12 mouse cellular contexts compared by ENCODE assay signal in genomic region chr2:181080886-181081285, GRCm38 (mm10). TPM values are rescaled to one million over a fixed set of nuclear protein-coding genes. Genes with fewer than 3 reads are reported as not detected.
DNase-seq lines count a peak whose midpoint lies in the region; ATAC-seq lines count a peak whose summit lies in the region.
"Had no signal": no experiment of that assay in that cellular context is flagged by ENCODE, and none has a peak within 500 bp of the region (broad histone marks: within the 10 kb centered on the region; RNA-seq: fewer than 3 reads in every experiment).

No protein-coding gene starts in this region.

- intact Hi-C loops in left cerebral cortex, postnatal 4 days (cut with DNase I), result no loop called here

- H3K27me3 ChIP-seq in embryonic facial prominence, embryonic 14.5 days (replicated peaks; ENCODE audit: control insufficient read depth, insufficient read depth, low read length), result no peaks in the 10 kb centered on the region
- peaks cover 9% of the 10 kb centered on the region; the same call in 1 of the 2 replicates for H3K27me3 ChIP-seq in embryonic facial prominence, embryonic 10.5 days (replicated peaks; ENCODE audit: low read depth, poor library complexity, severe bottlenecking)
- H3K27me3 ChIP-seq in embryonic facial prominence, embryonic 15.5 days, result no peaks in the 10 kb centered on the region; the same call in 1 of the 2 replicates

- DNase-seq in embryonic facial prominence, embryonic 14.5 days (ENCODE audit: low spot score), result peak; percentile 23
- no peak for DNase-seq in embryonic facial prominence, embryonic 10.5 days (ENCODE audit: low spot score)
- peak; percentile 68 to 69 for DNase-seq in left cerebral cortex, adult 18-20 months (ENCODE audit: low spot score in 2 of 2)
- no peak for DNase-seq in left cerebral cortex, postnatal 4 days
- DNase-seq in right cerebral cortex, postnatal 25 days, result peak; percentile 54
- no peak for DNase-seq in layer of hippocampus, adult 9-11 months
- DNase-seq: cerebellum, adult 11-12 months; kidney, adult 11 months had no signal

- no peak overlapping the region for H3K4me3 ChIP-seq in embryonic facial prominence, embryonic 14.5 days (ENCODE audit: low read depth, low read length)
- no peak overlapping the region for H3K4me3 ChIP-seq in embryonic facial prominence, embryonic 10.5 days
- no peak overlapping the region for H3K4me3 ChIP-seq in embryonic facial prominence, embryonic 15.5 days (replicated peaks)
- H3K4me3 ChIP-seq: heart, embryonic 13.5 days had no signal

- H3K4me2 ChIP-seq in embryonic facial prominence, embryonic 14.5 days (ENCODE audit: low read depth, low read length), result no peak overlapping the region
- H3K4me2 ChIP-seq in embryonic facial prominence, embryonic 15.5 days (replicated peaks), result no peak overlapping the region
- H3K4me2 ChIP-seq: heart, embryonic 13.5 days had no signal

- WGBS in embryonic facial prominence, embryonic 14.5 days, result 59% methylated on average over 5 of the region's 5 CpGs
- 72% methylated on average over 5 of the region's 5 CpGs for WGBS in embryonic facial prominence, embryonic 10.5 days
- WGBS in embryonic facial prominence, embryonic 15.5 days, result 54% methylated on average over 5 of the region's 5 CpGs

- H3K9ac ChIP-seq in embryonic facial prominence, embryonic 14.5 days (ENCODE audit: low read depth, low read length), result no peak overlapping the region
- no peak overlapping the region for H3K9ac ChIP-seq in embryonic facial prominence, embryonic 15.5 days
- H3K9ac ChIP-seq: heart, embryonic 13.5 days had no signal

- no peak for ATAC-seq in embryonic facial prominence, embryonic 14.5 days (ENCODE audit: low read depth)
- 0 out of 2 replicates have a peak, but pooled peaks have one; percentile 35 for ATAC-seq in embryonic facial prominence, embryonic 15.5 days (ENCODE audit: insufficient number of reproducible peaks, low FRiP score, low TSS enrichment, low read depth)
- ATAC-seq in megakaryocyte, adult 5-6 weeks (ENCODE audit: poor library complexity, severe bottlenecking), result no peak

- no peak overlapping the region for H3K27ac ChIP-seq in embryonic facial prominence, embryonic 14.5 days (replicated peaks; ENCODE audit: low read depth, low read length)
- H3K27ac ChIP-seq in embryonic facial prominence, embryonic 10.5 days (replicated peaks), result no peak overlapping the region
- H3K27ac ChIP-seq in embryonic facial prominence, embryonic 15.5 days (replicated peaks), result no peak overlapping the region
- H3K27ac ChIP-seq: heart, embryonic 13.5 days had no signal

- no peaks in the 10 kb centered on the region for H3K9me3 ChIP-seq in embryonic facial prominence, embryonic 14.5 days (ENCODE audit: control insufficient read depth, low read length)
- H3K9me3 ChIP-seq in embryonic facial prominence, embryonic 10.5 days, result no peaks in the 10 kb centered on the region
- H3K9me3 ChIP-seq in embryonic facial prominence, embryonic 15.5 days (replicated peaks), result no peaks in the 10 kb centered on the region
- H3K9me3 ChIP-seq: heart, embryonic 13.5 days; megakaryocyte, embryonic 14.5 days had no signal

- H3K4me1 ChIP-seq in embryonic facial prominence, embryonic 14.5 days (ENCODE audit: control insufficient read depth, insufficient read depth, low read length), result no peaks in the 10 kb centered on the region
- H3K4me1 ChIP-seq in embryonic facial prominence, embryonic 10.5 days, result peaks cover 12% of the 10 kb centered on the region
- H3K4me1 ChIP-seq in embryonic facial prominence, embryonic 15.5 days, result peaks cover 4% of the 10 kb centered on the region; the same call in 1 of the 2 replicates
- H3K4me1 ChIP-seq: heart, embryonic 13.5 days had no signal

- H3K36me3 ChIP-seq in embryonic facial prominence, embryonic 14.5 days (ENCODE audit: control insufficient read depth, insufficient read depth, low read length), result no peaks in the 10 kb centered on the region
- H3K36me3 ChIP-seq in embryonic facial prominence, embryonic 10.5 days (replicated peaks), result no peaks in the 10 kb centered on the region
- no peaks in the 10 kb centered on the region for H3K36me3 ChIP-seq in embryonic facial prominence, embryonic 15.5 days
- H3K36me3 ChIP-seq: heart, embryonic 13.5 days had no signal

RNA-seq across cellular contexts. Expression of gene Chrna4, which starts 37.5 kb away (rescaled TPM):
- polyA plus RNA-seq in embryonic facial prominence, embryonic 14.5 days (2014; fragmentation: Nextera tagmentation; extraction: Ambion mirVana), result 3.6 and 5.8 TPM in 2 replicates
- polyA plus RNA-seq in embryonic facial prominence, embryonic 10.5 days (2016; fragmentation: Nextera tagmentation; extraction: Ambion mirVana), result 5.5 and 6.7 TPM in 2 replicates
- total RNA-seq in left cerebral cortex, adult 18-20 months (2021), result 10 to 100 TPM; 36.5 to 41.2 TPM
- total RNA-seq in left cerebral cortex, postnatal 4 days (2021), result 10 to 100 TPM; 26.8 to 33.5 TPM
- 3.4 and 3.5 TPM in 2 replicates for polyA plus RNA-seq in embryonic facial prominence, embryonic 15.5 days (2015; fragmentation: Nextera tagmentation; extraction: Ambion mirVana)
- total RNA-seq in megakaryocyte, adult 5-6 weeks (2015), result not detected in 2 replicates
- not detected in 2 replicates for total RNA-seq in megakaryocyte, adult 5-6 weeks (2017)

RNA-seq across cellular contexts. Expression of gene Kcnq2, which starts 54.2 kb away (rescaled TPM):
- 2.1 and 2.6 TPM in 2 replicates for polyA plus RNA-seq in embryonic facial prominence, embryonic 14.5 days (2014; fragmentation: Nextera tagmentation; extraction: Ambion mirVana)
- polyA plus RNA-seq in embryonic facial prominence, embryonic 10.5 days (2016; fragmentation: Nextera tagmentation; extraction: Ambion mirVana), result 1.8 and 1.9 TPM in 2 replicates
- 100 to 1,000 TPM; 264 to 274 TPM for total RNA-seq in left cerebral cortex, adult 18-20 months (2021)
- 100 to 1,000 TPM; 191 to 195 TPM for total RNA-seq in left cerebral cortex, postnatal 4 days (2021)
- polyA plus RNA-seq in embryonic facial prominence, embryonic 15.5 days (2015; fragmentation: Nextera tagmentation; extraction: Ambion mirVana), result 0.39 and 0.42 TPM in 2 replicates
- total RNA-seq in megakaryocyte, adult 5-6 weeks (2015), result not detected in 2 replicates
- total RNA-seq in megakaryocyte, adult 5-6 weeks (2017), result not detected in 2 replicates

Comparison
In these comparisons a context has a peak if more than half of its experiments do, and no peak if none do; other contexts are left out.
1. DNase-seq: peak in embryonic facial prominence, embryonic 14.5 days (single experiment), left cerebral cortex, adult 18-20 months (2 of 2) and right cerebral cortex, postnatal 25 days (single experiment); none in embryonic facial prominence, embryonic 10.5 days (single experiment), left cerebral cortex, postnatal 4 days (single experiment) and layer of hippocampus, adult 9-11 months (single experiment).
2. RNA of gene Chrna4, which starts 37.5 kb away (total RNA-seq): 36.5 to 41.2 TPM in left cerebral cortex, adult 18-20 months and 26.8 to 33.5 TPM in left cerebral cortex, postnatal 4 days; not detected in megakaryocyte, adult 5-6 weeks; every median in the first group is over 10 times any median in the second.
3. RNA of gene Kcnq2, which starts 54.2 kb away (total RNA-seq): 264 to 274 TPM in left cerebral cortex, adult 18-20 months and 191 to 195 TPM in left cerebral cortex, postnatal 4 days; not detected in megakaryocyte, adult 5-6 weeks; every median in the first group is over 100 times any median in the second.